Mouse (Mus musculus): Measurements from ENCODE around the gene Vsnl1.

The Vsnl1 gene

DNA sequence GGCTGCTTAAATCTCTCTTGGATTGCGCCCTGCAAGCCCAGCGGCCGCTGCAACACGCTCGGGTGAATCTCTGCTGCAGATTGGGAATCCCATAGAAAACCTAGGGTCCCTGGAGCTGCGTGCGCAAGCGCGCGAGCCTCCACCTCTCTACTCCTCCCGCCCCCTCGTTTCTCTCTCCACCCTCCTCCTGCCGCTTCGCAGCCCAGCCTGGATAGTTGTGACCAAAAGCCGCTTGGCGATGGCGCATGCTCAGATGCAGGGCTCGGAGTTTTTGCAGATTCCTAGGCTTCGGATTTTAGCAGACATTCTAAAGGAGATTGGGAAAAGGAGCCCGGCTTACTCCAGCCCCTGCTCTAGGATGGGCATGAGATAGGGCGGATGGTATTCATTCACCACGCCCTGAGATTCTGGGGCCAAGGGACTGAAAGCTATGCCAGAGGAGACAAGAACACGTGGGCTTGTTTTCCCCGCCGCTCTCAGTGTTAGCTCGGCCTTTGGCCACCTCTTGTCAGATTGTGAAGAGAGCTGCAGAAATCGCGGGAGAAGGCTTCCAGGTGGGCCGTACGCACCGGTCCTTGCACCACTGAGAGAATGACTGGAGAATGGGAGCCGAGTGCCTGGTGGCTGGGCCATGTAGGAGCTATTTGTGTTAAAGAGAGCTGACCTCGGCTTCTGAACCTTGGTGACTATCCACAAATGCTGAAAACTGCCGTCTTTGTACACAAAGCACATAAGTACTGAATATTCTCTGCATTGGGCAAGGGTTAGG, at the start of gene Vsnl1:
Gene Vsnl1 (minus strand): TSS at position 117 of the 769 bp plus-strand sequence.
- DNase-seq (ENCODE audit: low spot score), result no peak

DNA sequence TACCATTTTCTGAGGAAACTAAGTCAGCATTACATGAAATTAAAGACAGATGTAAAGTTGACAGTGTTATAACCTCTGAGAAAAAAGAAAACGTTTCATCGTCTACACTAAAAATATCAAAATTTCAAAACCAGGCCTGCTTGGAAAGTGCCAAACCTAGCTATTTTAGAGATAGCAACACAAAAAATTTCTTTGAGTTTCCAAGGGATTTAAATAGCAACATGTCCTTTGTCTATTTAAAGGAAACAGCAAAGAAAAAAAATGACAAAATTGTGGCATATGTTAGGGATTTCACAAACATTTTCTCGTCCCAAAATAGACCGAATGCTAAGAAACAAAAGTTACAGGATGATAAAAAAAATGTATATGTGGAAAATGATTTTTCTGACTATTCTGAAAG, 20.2 kb upstream of the Vsnl1 start:
- no peak for DNase-seq (ENCODE audit: low spot score)

DNA sequence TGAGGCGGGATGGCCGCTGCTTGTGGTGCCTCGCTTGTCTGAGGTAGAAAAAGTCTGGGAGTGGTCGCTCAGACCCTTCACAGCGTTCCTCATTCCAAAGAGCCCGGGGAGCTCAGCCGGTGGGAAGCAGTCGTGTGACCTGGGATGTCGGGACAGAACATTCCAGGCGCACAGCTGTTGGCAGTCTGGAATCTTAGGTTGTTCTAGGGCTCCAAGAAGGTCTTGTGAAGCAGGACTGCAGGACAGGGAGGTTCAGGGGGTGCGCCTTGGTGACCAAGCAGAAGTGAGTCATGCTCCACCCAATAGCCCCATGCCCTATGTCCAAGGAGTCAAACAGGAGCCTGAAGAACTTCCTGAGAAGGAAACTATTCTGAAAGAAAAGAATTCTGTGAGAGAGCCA, 19.8 kb upstream of the Vsnl1 start:
- no peak for DNase-seq (ENCODE audit: low spot score)

DNA sequence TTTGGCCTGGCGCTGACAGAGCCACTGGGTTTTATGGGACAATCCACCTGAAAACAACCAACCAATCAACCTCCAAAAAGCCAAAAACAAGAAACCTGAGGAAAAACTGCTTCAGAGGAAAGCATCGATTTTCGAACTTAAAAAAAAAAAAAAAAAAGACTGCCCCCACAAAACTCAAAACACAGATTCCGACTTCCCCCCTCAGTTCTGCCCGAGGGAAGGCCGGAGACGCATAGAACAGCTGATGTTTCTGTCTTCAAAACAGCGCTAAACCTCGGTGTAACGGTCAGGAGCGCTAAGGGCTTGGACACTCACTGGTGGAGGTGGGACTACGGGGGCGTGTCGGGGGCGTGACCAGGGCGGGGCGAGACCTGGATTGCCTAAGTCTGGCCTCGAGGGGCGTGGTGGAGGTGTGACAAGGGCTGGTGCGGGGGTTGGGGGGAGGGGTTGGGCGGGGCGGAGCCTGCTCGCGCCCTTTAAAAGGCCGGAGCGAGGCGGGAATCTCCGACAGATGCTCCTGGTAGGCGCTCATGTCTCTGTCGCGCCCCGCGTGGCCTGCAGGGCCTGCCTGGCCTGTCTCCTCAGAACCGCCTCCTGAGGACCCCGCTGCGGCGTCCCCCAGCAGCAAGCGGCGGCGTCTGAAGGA, 19.3 kb upstream of the Vsnl1 start, which contains the start of gene Rad51ap2:
Gene Rad51ap2 (plus strand): TSS at position 531 of the 646 bp plus-strand sequence.
- DNase-seq (ENCODE audit: low spot score), result no peak

DNA sequence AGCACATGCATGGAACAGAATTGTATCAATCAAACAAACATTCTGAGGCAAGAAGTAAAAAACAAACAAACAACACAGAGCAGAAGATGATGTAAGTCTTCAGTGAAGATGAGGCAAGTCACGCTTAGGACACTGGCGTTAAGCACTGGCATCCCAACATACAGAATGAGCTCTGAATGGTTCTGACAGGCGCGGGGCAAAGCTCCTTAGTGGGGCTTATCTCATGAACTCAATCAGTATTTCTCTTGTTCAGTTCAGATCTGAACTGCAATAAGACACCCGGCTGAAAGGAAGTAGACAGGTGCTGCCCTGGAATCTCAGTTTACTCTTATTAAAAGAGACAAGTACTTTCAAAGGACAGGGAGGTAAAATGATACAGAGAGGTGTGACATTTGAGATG, 17.7 kb upstream of the Vsnl1 start:
- no peak for DNase-seq (ENCODE audit: low spot score)

DNA sequence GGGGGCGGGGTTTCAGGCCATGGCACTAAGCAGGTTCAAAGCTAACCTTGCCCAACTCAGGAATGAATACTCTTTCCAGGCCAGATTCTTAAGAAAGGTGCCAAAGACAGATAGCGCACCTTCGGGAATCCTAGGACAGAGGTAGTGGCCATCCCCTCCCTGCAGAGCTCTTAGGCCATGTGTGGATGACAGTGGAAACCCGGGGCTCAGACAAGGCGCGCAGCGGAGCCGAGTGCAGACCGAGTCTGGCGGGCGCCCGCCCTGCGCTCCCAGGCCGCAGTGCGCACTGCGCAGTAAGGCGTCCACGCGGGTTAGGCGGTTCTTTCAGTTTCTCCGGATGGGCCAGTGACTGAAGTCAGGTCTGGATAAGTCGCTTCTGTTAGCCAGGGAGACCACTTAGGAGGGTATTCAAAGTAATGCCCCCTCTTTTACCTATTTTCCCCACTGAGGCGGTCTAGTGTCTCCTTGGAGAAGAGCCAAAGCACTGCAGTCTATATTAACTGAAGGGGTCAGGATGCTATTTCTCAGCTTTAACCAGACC, 1.6 kb upstream of the Vsnl1 start:
- DNase-seq (ENCODE audit: low spot score), result no peak

DNA sequence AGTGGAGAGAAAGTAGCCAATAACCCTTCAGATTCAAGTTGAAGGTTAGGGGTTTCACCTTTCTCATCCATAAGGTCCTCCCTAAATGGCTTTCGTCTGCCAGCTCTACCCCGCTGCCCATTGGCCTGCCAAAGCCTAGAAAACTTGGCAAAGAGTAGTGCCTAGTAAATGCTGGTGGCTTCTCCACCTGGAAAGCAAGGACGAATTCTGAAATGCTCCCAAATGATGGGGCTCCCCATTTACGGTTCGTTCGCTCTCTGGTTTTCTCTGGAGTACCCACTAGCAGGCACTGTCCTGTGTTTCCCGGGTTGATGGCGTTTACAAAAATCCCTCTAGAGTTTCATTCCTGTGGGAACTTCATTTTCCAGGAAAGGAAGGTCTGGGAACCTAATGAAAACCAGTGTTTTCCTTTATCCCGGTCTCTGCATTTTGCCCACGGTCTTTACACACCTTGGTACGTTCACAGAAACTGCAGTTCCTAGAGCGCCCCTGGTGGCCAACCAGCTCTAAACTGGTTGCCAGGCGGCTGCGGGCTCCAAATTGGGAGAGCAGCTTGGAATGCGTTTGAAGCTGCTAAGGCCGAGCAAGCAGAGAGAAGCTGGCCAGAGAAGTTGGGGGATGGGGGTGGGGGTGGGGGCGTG, 973 bp upstream of the Vsnl1 start:
- DNase-seq (ENCODE audit: low spot score), result no peak

DNA sequence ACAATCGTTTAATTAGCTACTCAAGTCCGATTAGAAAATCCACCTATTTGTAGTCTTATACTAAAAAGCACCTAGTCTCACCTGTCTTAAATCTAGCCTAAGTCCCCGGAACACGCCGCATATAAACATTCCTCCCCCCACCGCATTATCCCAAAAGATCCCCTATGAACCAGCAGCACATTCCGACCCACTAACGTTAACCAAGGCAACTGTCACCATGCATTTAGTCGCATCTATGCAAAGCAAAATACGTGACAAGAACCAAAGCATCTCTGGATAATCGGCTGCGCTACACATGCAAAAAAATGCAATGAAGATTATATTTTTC, 426 bp downstream of the Vsnl1 start:
- no peak for DNase-seq (ENCODE audit: low spot score)

DNA sequence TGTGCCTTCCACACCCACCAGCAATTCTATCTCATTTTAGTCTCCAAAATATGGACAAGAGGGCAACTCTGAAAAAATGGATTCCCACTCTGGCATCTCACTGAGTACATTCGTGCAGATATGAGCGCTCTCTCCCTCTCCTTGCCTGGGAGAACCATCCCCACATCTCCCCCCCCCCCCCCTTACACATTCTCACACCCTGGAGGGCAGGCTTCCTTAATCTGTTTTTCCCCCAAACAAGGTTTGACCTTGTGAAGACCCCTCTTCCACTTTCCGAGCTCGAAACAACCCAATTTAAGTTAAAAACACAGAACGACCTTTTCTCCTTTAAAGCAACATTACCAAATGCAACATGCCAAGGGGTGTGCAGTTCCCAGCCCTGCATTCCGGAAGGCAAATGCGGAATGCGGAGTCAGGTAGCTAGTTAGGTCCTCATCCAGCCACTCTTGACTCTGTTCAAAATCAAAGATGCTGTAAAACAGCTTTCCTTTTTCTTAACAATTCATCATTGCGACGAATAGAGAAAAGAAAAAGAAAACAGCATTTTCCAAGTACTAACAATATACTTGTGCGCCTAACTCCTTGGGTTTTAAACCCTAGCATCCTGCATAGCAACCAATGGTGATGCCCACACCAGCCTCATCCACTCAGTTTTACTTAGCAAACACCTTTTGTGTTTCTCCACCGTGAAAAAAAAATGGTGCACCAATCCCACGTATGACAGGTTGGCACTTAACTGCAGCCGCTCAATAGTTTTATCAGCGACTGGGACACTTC, 979 bp downstream of the Vsnl1 start:
- DNase-seq (ENCODE audit: low spot score), result no peak

DNA sequence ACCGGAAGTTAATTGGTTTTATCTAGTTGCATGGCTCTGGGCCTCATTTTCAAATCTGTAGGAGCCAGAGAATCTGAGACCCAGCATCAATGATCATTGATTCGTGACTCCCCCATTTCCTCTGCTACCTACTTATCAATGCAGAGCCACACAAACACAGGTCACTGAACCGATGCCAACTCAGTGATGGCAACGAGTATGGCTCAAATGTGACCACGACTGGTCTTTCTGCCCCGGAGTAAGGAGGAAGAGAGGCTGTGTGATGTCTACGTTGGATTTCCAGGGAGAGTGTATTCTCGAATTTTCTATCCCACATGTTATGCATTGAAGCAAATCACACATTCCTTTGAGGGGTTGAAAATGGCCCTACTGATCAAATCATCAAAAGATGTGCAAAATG, 2.0 kb downstream of the Vsnl1 start:
- DNase-seq (ENCODE audit: low spot score), result no peak

DNA sequence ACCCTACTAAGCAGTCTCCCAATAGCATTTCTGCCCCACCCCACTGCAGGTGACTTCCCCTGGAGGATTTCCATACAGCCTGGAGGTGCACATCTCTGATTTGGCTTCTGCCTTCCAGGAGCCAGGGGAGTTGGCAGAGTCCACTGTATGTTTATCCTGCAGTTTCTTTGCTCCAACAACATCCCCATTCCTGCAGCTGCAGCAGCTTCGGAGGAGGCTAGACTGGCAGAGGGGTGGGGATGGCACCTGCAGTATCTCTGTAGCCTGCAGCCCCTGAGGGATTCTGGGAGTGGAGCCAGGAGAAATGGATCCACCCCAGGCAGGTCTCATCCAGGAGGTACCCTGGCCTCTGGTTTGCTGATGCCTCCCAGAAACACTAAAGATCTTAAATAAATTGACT, 2.7 kb downstream of the Vsnl1 start:
- no peak for DNase-seq (ENCODE audit: low spot score)

DNA sequence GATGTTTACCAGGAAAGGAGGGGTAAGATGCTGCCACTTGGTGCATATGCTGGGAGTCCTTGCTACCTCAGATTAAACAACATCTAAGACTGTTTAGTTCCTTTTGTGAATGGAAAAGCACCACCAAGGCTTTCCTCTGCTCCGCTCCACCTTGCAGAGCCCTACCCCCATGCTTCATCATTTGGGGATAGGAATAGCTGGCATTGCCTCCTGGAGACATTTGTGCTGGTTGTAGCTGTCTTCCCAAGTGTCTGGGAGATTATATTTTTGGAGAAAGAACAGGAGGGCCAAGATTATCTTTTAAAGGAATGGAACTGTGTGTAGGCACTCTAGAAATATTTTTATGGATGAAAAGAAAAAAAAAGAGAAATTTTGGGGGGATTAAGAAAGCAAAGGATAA, 3.3 kb downstream of the Vsnl1 start:
- DNase-seq (ENCODE audit: low spot score), result no peak

DNA sequence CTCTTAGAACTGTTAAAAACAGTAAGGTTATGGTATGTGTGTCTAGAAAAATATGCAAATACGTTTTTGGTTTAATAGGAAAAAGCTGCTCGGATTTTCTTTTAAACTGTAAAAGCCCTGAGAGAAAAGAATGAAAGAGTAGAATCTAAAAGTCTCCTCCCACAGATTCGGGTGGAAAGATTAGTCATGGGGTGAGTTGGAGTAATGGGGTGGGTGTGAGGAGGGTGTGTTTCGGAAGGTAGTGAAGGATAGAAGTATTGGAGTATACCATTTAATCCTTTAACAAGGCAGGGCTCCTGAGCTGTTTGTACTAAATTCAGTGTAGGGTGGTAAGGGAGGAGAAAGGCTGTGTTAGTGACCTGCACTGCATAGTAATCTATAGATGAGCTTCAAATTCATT, 9.0 kb downstream of the Vsnl1 start:
- no peak for DNase-seq (ENCODE audit: low spot score)

DNA sequence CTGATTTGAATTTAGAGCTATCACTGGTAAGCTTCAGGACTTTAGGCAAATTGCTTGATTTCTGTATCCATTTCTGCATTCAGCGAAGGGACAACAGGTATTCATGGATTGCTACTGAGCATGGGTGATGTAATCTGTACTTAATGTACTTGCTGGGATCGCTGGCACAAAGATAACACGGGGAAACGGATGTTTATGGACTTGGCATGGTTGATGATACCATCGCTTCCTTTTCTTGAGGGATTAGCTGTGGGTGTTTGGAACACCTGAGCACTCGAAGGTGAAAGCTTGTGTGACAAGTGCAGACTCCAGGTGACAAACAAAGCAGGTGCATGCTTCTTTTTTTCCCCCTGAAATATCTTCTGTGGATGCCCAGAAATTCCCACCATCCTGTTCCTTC, 18.3 kb downstream of the Vsnl1 start:
- no peak for DNase-seq (ENCODE audit: low spot score)

DNA sequence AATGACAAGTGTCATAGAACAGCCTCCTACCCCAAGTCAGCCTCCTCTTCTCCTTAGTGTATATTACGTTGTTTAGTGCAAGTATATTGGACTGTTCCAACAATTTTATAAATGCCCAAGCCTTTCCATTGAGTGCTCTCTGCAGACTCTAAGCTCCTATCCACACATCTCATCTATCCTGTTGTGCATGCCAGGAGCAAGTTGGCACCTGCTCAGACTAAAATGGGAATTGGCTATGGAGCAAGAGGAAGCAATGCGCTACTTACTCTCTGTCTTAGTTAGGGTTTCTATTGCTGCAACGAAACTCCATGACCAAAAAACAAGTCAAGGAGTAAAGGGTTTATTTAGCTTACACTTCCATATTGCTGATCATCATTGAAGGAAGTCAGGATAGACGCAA, 28.7 kb downstream of the Vsnl1 start:
- DNase-seq (ENCODE audit: low spot score), result no peak

DNA sequence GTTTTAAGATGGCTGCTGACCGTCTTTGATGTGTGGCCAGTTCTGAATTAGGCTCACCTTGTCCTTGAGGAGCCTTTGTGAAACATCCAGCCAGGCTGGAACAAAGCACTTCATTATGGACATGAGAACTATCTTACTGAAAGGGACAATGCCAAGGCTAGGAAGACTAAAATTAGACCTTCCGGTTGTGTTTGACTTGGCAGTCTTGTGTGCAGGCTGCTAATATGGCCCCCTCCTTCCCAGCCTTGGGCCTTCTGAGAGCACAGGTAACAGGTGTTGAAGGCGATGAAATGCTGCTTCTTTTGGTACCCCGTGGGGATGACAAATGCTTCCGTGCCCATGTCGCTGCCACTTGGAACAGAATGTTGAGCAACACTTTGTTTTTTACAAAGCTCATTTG, 37.6 kb downstream of the Vsnl1 start:
- DNase-seq (ENCODE audit: low spot score), result no peak

DNA sequence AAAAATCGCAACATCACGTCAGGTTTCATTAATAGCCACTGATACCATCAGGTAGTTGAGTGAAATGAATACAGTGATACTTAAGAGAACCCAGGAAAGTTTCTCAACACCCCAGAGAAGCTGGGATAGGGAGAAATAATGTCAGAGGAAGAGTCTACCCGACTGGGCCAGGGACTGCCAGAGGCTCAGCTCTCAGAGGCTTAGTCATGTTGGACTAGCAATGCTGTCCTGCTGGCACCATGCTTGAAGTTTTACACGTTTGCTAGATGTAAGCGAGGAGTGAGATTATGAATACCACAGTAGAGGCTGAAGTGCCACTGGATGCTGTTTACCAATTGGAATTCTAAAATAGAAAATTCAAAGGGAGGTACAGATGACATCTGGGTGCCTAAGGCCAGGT, 39.4 kb downstream of the Vsnl1 start:
- DNase-seq (ENCODE audit: low spot score), result no peak

DNA sequence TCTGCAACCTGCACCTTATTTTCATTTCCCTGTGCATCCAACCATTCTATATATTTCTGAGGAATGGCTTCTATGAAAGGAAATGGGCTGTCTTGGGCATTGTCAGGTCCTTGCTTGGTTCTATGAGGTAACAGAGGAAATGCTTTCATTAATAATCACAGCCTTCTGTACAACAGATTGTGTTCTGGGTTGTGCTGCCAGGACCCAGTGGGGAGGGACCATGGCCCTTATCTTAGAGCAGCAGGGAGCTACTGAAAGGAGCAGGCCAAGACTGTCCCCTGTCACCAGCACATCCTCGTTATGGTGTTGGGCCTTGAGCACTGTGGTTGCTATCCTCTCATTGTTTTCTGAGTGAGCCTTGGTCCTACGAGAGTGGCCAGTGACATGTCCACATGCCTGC, 40.9 kb downstream of the Vsnl1 start:
- no peak for DNase-seq (ENCODE audit: low spot score)

DNA sequence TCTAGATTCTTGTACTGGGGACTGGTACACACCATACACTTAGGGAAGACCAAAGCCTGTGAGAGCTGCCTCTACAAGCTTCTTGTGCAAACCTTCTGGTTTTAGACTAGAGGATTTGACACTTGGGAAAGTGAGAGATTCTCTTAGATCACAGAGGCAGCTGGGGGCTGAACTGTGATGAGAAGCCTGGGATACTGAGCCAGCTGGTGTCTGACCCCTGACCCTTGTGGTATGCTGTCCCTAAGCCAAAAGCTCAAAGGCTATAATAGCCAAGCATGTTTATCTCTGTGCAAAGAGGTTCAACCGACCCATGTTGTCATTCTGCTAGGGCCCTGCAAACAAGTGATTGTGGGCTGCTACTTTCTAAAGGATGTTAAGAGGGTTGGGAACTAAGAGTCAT, 43.9 kb downstream of the Vsnl1 start:
- DNase-seq (ENCODE audit: low spot score), result peak; percentile 24

DNA sequence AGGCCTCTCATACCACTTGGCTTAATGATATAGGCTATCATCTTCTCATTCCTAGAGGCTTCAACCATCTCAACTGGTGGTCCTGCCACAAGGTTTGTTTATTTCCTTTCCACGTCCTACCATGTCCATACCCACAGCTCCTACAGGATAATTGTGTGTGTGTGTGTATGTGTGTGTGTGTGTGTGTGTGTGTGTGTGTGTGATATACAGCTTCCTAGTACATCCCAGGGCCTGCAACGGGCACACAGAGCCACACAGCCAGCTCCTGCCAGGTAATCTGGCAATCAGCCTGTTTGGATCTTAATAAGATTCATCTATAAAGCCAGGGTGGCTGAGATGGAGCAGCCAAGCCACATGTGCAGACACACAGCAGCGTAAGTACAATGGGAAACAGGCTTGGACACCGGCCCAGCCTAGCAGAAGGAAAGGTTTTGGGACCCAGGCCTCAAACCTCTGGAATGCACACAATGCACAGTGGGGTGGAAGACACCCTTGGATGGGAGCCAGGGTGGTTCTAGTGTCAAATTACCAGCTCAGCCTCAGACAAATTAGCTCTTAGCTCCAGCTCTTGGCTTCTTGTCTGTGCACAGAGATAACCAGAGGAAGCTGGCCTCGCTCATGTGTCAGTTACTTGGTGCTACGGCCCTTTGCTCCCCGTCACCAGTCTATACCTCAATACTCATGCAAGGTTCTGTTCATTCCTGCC, 45.0 kb downstream of the Vsnl1 start:
- peak; percentile 53 for DNase-seq (ENCODE audit: low spot score)

DNA sequence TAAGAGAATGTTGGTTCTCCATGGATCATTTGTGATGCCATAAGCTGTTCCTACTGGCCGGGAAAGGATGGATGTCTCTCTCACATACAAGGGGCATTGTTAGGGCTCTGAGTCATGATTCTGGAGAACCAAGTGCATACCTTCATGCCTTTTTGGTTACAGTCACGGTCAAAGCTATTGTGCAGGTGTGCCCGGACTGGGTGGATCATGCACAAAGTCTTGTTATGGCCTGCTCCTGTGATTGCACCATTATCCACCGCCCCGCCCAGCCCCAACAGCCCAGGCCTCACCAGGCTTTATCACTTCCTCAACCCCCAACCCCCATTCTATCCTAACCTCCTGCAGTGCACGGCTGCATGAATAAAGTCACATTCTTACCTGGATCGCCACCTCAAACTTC, 47.3 kb downstream of the Vsnl1 start:
- DNase-seq (ENCODE audit: low spot score), result no peak

DNA sequence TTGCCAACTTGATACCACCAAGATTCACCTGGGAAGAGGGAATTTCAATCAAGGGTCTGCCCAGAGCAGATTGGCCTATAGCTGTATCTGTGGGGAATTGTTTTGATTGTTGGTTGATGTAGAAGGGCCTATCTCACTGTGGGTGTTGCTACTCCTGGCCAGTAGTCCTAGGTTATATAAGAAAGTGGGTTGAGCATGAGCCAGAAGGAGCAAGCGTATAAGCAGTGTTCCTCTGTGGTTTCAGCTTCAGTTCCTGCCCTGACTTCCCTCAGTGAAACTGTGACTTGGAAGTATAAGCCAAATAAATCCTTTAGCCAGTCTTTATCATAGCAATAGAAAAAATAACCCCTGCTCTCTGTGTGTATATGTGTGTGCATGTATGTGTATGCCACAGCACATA, 51.7 kb downstream of the Vsnl1 start:
- no peak for DNase-seq (ENCODE audit: low spot score)

Data from adipocyte (in vitro differentiated cells).